Mouse (Mus musculus) liver, embryonic 14.5 days (tissue): ENCODE results near the gene H6pd.

Source experiments
- CTCF ChIP-seq: IDR thresholded peaks from 2 replicates; pipeline ENCODE4 v1.5.1; 2016; ENCODE audit warnings: antibody characterized with exemption, low read depth, control low read depth
- EP300 ChIP-seq: IDR thresholded peaks from 2 replicates; pipeline ENCODE4 v1.6.1; 2016; ENCODE audit warnings: antibody characterized with exemption, low read depth

DNA sequence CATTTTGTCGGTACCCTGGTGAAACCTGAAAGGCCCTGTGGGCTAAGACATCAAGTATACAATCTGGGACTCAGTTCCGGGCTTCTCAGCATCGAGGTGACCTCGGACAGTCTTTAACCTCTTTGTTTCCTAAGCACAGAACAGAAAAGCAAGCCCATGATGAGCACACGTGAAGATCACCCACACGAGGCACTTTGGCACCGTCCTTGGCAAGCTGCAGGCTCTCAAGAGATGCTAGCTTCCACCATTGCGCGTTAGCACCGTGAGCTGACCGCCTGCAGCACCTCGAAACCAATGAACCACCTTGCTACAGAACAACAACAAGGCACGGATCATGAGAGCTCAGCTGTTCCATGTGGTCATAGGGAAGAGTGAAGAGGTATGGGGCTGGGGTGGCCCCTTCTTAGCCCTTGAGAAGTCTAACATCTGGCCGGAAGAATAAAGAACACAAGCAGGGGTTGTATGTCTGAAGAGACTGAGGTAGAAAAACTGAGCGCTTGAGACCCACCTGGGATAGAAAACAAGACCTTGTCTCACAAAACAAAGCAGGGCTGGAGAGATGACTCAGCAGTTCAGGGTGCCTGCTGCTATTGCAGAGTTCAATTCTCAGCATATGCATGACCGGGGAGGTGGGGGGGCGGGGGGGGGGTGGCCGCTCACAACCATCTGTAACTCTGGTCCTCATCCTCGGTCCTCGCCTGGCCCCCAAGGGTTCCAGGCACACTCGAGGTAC is 2.5 kb downstream of the H6pd start:
- TF ChIP-seq CTCF (no peak), EP300 (no peak)
